Mouse (Mus musculus) liver, embryonic 16.5 days (tissue): ENCODE data around the gene Fen1. TPM values are rescaled to one million over a fixed set of nuclear protein-coding genes. Genes with fewer than 3 reads are reported as not detected.

Experiments
- ATAC-seq: fragments of 200-750 bp; cut with Nextera tagmentation; 2 replicates; pipeline ENCODE4 v1.8.0; 2017; ENCODE audit warnings: low read depth, mild to moderate bottlenecking, moderate number of reproducible peaks, moderate library complexity
- H3K27ac ChIP-seq: fragments of 300-500 bp; sonication (generic); 2 replicates; pipeline ENCODE4 v1.5.1; 2014; ENCODE audit warnings: mild to moderate bottlenecking, low read length
- H3K27me3 ChIP-seq: fragments of 300-500 bp; sonication (generic); 2 replicates; pipeline ENCODE4 v1.6.1; 2014; ENCODE audit warnings: low read depth, low read length, mixed read lengths; ENCODE audit not compliant: control insufficient read depth, insufficient read depth
- H3K36me3 ChIP-seq: fragments of 300-500 bp; sonication (generic); 2 replicates; pipeline ENCODE4 v1.6.1; 2014; ENCODE audit warnings: mild to moderate bottlenecking; ENCODE audit not compliant: control insufficient read depth, insufficient read depth
- H3K4me1 ChIP-seq: fragments of 300-500 bp; sonication (generic); 2 replicates; pipeline ENCODE4 v1.6.1; 2014; ENCODE audit warnings: low read depth, low read length, mixed read lengths; ENCODE audit not compliant: control insufficient read depth
- H3K4me2 ChIP-seq: fragments of 300-500 bp; sonication (generic); 2 replicates; pipeline ENCODE4 v1.6.1; 2014; ENCODE audit warnings: low read depth, low read length, mixed read lengths
- H3K4me3 ChIP-seq: fragments of 300-500 bp; sonication (generic); 2 replicates; pipeline ENCODE4 v1.5.1; 2014; ENCODE audit warnings: low read depth, mild to moderate bottlenecking, low read length
- H3K9ac ChIP-seq: fragments of 300-500 bp; sonication (generic); 2 replicates; pipeline ENCODE4 v1.6.1; 2014; ENCODE audit warnings: low read depth, low read length
- H3K9me3 ChIP-seq: fragments of 300-500 bp; sonication (generic); replicated peaks from 2 replicates; pipeline ENCODE4 v1.6.1; 2016; ENCODE audit warnings: low read length; ENCODE audit not compliant: control insufficient read depth
- WGBS: fragments of 180-500 bp; shearing (Covaris S2); extraction: QIAGEN DNeasy Blood & Tissue Kit; methylation state at CpG from one replicate; pipeline ENCODE4 v1.1.7; 2014; ENCODE audit not compliant: insufficient replicate concordance; 5-methylcytosine and 5-hydroxymethylcytosine counted together
- polyA plus RNA-seq: library from polyadenylated mRNA; unstranded; fragments of >200 nt; fragmentation: Nextera tagmentation; extraction: Ambion mirVana; gene quantifications from 2 replicates; pipeline ENCODE4 v1.2.1, GENCODE M21; 2015

Fen1 gene
- polyA plus RNA-seq, 1 experiment from 2014 or later, result 114 TPM

DNA sequence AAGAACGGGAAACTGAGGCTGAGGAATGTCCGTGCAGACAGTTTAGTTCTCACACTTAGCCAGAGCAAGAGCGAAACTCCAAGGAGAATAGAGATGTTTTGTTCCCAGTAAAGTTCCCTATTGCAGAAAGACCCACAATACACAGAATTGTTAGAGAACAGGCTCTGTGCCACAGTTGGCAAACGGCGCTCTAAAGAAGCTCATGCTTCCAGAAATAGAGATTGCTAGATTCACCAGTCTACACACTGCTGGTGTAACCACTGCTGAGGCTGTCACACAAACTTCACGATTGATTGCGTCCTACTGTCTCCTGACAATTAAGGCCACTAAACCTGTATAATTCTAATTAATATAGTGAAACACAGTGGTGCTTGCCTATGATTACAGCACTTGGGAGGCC, 22.7 kb downstream of the Fen1 start:
- Histone ChIP-seq H3K4me3 (no peak overlapping the region), H3K9me3 (no peaks in the 10 kb centered on the region; the same call in 1 of the 2 replicates), H3K4me2 (no peak overlapping the region), H3K36me3 (peaks cover 4% of the 10 kb centered on the region; the same call in 1 of the 2 replicates), H3K4me1 (peaks cover 22% of the 10 kb centered on the region), H3K27ac (0 out of 2 replicates have a peak overlapping the region, but pooled peaks have one; percentile 25), H3K27me3 (no peaks in the 10 kb centered on the region), H3K9ac (no peak overlapping the region)
- no peak for ATAC-seq
- 88% methylated on average over 7 of the region's 7 CpGs for WGBS

DNA sequence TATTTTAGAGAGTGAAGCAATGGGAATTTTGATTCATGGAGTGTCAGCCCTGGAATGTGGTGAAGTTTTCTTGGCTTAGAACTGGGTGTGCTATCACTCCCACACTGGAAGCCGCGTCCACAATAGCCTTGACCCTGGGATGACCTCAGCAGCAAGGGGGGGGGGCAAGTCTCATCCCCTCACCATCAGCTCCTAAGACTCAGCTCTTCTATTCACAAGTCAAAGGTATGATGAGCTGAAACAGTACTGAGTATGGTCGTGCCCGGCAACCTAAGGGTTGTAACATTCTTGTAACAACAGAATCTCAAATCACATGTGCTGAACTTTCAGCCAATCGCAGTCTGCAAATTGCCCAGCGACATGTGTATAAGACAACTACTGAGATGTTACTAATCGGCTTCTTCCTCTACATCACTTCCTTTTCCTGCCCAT, 27.0 kb downstream of the Fen1 start:
- WGBS, result 33% methylated on average over 7 of the region's 7 CpGs
- Histone ChIP-seq H3K36me3 (no peaks in the 10 kb centered on the region), H3K4me1 (peaks cover 28% of the 10 kb centered on the region), H3K4me2 (no peak overlapping the region), H3K9me3 (no peaks in the 10 kb centered on the region; the same call in 1 of the 2 replicates), H3K27me3 (no peaks in the 10 kb centered on the region), H3K27ac (no peak overlapping the region), H3K4me3 (no peak overlapping the region), H3K9ac (no peak overlapping the region)
- ATAC-seq, result no peak

DNA sequence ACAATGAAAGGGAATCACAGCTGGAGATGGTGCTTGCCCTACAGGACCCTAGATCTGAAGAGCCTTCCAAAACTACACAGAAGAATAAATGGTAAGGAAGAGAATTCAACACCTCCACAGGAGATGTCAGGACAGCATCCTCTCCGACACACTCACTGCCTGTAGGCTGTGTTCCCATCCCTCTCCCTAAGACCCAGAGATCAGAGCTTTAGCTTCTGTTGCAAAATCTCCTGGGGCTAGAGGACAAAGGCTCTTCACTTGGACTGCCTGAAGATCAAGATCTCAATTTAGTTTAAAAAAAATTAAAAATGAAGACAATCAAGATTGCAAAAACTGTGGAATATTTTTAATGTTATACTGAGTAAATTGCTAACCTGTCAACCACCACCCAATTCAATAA, 27.5 kb downstream of the Fen1 start:
- no peak for ATAC-seq
- H3K4me1 ChIP-seq, result peaks cover 30% of the 10 kb centered on the region
- H3K27ac ChIP-seq, result no peak overlapping the region
- no peaks in the 10 kb centered on the region; the same call in 1 of the 2 replicates for H3K9me3 ChIP-seq
- H3K9ac ChIP-seq, result no peak overlapping the region
- 61% methylated on average over 1 of the region's 1 CpGs for WGBS
- no peak overlapping the region for H3K4me3 ChIP-seq
- no peaks in the 10 kb centered on the region for H3K27me3 ChIP-seq
- H3K36me3 ChIP-seq, result no peaks in the 10 kb centered on the region
- no peak overlapping the region for H3K4me2 ChIP-seq

DNA sequence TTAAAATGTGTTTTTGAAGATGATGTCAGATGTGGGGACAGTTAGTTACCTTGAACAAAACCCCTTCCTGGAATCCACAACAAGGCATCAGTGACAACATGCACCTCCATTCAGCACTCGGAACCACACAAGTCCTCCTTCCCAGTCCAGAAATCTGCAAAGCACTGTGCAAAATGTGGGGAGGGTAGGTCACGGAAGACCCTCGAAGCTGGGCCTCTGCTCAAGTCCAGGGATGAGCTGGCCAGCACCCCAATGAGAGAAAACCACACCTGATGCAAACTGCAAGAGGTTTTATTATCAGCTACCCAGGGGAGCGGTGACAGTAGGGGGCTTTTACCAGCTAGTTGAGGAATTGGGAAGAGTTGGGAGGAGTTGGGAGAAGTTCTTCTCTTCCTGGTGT, 29.0 kb downstream of the Fen1 start:
- Histone ChIP-seq H3K36me3 (no peaks in the 10 kb centered on the region), H3K27ac (no peak overlapping the region), H3K27me3 (no peaks in the 10 kb centered on the region), H3K4me1 (peaks cover 31% of the 10 kb centered on the region), H3K4me2 (no peak overlapping the region), H3K9ac (no peak overlapping the region), H3K9me3 (no peaks in the 10 kb centered on the region; the same call in 1 of the 2 replicates), H3K4me3 (no peak overlapping the region)
- no peak for ATAC-seq
- WGBS, result 66% methylated on average over 4 of the region's 4 CpGs

DNA sequence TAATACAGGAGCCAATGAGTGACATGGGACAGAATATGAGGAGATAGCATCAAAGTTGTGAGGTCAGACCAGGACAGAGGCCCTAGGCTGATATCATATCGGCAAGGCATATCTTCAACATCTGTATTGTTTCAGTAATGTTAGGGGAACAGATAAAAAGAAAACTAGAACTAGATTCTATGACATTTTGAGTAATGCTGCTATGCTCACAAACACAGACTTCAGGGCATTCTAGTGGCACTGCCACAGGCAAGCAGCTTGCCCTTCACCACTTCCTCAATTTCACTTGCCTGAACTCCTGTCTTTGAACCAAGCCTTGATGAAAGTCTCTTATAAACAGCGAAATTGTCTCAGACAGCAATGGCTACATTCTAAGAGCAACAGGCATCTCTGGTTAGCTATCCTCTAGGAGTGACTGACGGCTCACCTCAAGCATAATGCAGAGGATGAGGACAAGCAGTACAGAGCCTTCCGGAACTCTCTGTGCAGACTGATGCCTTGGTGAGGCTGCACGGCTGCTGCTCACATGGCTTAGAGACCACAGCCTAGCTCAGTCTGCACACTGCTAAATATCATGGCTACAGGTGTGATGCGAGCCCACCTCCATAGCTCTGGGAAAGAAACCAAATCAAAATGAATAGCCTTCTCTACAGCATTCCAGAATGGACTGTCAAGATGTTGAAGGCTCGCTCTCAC, 30.0 kb downstream of the Fen1 start:
- peaks cover 31% of the 10 kb centered on the region for H3K4me1 ChIP-seq
- no peak overlapping the region for H3K4me3 ChIP-seq
- no peaks in the 10 kb centered on the region; the same call in 1 of the 2 replicates for H3K9me3 ChIP-seq
- WGBS, result 46% methylated on average over 7 of the region's 7 CpGs
- peak overlapping the region; percentile 50; the same call in 1 of the 2 replicates for H3K4me2 ChIP-seq
- H3K36me3 ChIP-seq, result no peaks in the 10 kb centered on the region
- no peak overlapping the region for H3K9ac ChIP-seq
- no peaks in the 10 kb centered on the region for H3K27me3 ChIP-seq
- H3K27ac ChIP-seq, result peak overlapping the region; percentile 84
- ATAC-seq, result no peak

DNA sequence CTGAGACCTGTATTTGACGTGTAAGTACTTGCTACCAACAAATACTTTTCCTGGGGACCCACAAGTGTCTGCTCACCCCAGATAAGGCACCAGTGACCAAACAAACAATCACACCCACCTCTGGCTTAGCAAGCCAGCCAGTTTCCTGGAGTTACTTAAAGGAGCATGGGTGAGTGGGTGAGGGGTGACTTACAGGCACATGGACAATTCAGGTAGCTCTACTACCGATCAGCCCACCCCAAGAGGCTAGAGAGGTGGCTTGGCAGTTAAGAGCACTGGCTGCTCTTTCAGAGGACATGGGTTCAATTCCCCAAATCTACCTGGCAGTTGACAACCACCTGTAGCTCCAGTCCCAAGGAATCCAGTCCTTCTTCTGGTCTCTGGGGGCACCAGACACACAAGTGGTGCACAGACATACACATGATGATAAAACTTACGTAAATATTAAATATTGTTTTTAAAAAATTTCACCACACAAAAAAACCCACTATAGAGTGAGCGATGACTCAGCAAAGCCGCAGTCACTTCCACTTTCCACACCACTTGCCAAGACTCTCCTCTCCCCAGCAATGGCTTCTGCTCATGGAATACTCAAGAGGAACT, 30.8 kb downstream of the Fen1 start:
- no peaks in the 10 kb centered on the region for H3K36me3 ChIP-seq
- peak; percentile 93 for ATAC-seq
- H3K4me1 ChIP-seq, result peaks cover 31% of the 10 kb centered on the region
- no peaks in the 10 kb centered on the region for H3K27me3 ChIP-seq
- peak overlapping the region; percentile 84 for H3K27ac ChIP-seq
- no peaks in the 10 kb centered on the region; the same call in 1 of the 2 replicates for H3K9me3 ChIP-seq
- 18% methylated on average over 5 of the region's 5 CpGs for WGBS
- H3K4me2 ChIP-seq, result peak overlapping the region; percentile 50
- H3K9ac ChIP-seq, result peak overlapping the region; percentile 29
- peak overlapping the region; percentile 2 for H3K4me3 ChIP-seq

DNA sequence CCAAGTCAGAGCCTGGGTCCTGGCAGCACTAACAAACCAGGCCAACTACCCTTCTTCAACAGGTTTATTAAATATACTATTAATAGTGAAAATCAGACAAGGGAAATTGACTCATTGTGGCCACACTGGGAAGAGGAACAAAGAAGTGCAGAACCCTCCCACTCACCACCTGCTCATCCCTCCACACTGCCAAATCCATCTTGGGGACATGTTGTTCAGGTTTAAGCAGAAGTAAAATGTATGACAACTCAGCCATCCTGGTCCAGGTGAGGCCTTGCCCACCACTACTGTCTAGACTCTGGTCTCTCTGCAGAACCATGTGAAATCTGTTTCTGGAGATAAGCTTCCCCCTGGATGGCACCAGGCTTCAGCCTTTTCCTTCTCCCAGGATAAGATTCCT, 32.1 kb downstream of the Fen1 start:
- no peak overlapping the region for H3K4me2 ChIP-seq
- H3K27ac ChIP-seq, result peak overlapping the region; percentile 70
- H3K9me3 ChIP-seq, result no peaks in the 10 kb centered on the region
- 0 out of 2 replicates have a peak overlapping the region, but pooled peaks have one; percentile 21 for H3K9ac ChIP-seq
- no peak overlapping the region for H3K4me3 ChIP-seq
- no peak for ATAC-seq
- H3K27me3 ChIP-seq, result no peaks in the 10 kb centered on the region
- peaks cover 31% of the 10 kb centered on the region for H3K4me1 ChIP-seq
- H3K36me3 ChIP-seq, result no peaks in the 10 kb centered on the region

DNA sequence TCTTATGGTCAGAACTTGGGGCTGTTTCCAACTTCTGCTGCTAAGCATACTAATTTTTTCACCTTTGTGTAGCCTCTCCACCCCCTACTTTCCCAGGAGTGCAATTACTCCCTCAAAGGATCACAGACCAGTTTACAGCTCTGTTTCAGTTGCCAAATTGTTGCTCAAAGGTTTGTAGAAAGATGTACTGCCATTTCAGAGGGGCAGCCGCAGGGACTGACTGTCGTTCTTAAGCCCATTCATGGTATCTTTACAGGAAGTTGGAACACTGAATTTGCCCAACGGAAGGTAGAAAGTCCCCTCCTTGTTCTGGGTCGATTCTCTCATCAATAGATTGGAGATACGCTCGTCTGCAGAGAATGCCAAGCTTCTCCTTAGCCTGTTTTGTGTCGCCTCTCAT, 32.6 kb downstream of the Fen1 start:
- no peak overlapping the region for H3K4me3 ChIP-seq
- ATAC-seq, result no peak
- H3K9me3 ChIP-seq, result no peaks in the 10 kb centered on the region
- no peak overlapping the region for H3K4me2 ChIP-seq
- H3K9ac ChIP-seq, result no peak overlapping the region
- peak overlapping the region; percentile 70 for H3K27ac ChIP-seq
- 62% methylated on average over 7 of the region's 7 CpGs for WGBS
- H3K4me1 ChIP-seq, result peaks cover 31% of the 10 kb centered on the region
- H3K27me3 ChIP-seq, result no peaks in the 10 kb centered on the region
- H3K36me3 ChIP-seq, result no peaks in the 10 kb centered on the region

DNA sequence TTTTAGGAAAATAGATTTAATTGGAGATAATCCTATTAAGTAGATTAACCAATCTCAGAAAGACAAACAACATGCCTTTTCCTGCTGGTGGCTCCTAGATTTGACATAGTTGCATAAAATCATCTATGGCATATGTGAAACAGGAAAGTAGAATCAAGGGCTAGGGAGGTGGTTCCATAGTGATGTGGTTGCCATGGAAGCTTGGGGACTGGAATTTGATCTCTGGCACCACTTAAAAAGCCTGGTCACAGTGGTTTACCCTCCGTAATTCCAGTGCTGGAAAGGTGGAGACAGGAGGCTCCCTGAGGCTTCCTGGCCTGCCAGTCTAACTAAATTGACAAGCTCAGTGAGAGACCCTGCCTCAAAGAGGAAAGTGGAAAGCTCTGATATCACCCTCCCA, 33.5 kb downstream of the Fen1 start:
- Histone ChIP-seq H3K27me3 (no peaks in the 10 kb centered on the region), H3K4me3 (no peak overlapping the region), H3K9me3 (no peaks in the 10 kb centered on the region), H3K27ac (no peak overlapping the region), H3K4me2 (no peak overlapping the region), H3K9ac (no peak overlapping the region), H3K36me3 (no peaks in the 10 kb centered on the region), H3K4me1 (peaks cover 31% of the 10 kb centered on the region)
- WGBS, result 59% methylated on average over 1 of the region's 1 CpGs
- no peak for ATAC-seq
